Mouse (Mus musculus): ENCODE measurements at regions not wholly inside any gene's neighbourhood (a gene's known extent, or its start where the extent isn't known, plus 50 kb on each side); places are given as distances from the start of the nearest gene placed in this dataset.

DNA sequence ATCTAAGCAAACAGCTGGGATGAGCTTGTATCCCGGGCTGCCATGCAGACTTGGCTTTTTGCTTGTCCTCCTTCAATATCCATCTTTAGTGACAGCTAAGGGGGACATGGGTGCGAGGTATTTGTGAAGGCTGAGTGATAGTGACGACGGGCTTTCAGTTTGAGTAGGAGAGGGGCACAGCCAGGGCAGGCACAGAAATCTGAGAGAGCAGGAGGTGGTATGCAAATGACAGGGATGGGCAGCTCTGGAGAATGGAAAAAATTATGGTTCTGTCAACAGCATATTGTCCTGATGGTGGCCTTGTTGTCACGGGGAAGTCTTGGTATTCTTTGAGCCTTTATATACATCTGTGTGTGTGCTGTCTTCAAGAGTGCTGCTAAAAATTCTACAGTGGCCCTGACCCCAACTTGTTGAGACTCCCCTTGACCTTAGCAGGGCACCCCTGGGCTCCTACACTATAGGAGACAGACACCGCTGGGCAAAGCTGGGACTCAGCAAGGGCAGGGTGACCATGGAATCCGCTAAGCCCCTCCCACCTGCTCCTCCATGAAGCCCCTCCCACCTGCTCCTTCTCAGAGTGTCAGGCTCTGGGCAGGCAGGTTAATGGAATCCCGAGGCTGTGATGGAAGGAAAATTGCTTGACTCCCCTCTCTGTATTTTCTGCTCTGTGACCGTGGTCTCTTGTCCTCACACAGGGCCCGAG lies 156.1 kb downstream of the Matn1 start:
- TF ChIP-seq GATA1 (IDR thresholded peaks at IDR 0.05; ENCODE audit: borderline replicate concordance, low read length) (no peak), FLI1 (IDR thresholded peaks at IDR 0.05; ENCODE audit: low read length) (no peak)

Measured in megakaryocyte, embryonic 14.5 days (primary cell).